Mouse (Mus musculus) left cerebral cortex, postnatal 36 days (tissue): Measurements from ENCODE around the gene Ankdd1a. TPM values are rescaled to one million over a fixed set of nuclear protein-coding genes. Genes with fewer than 3 reads are reported as not detected.

Experiments
- DNase-seq, 2 experiments: peaks; one replicate each; pipeline ENCODE4 v3.0.0; 2021 to 2022; ENCODE audit warnings: low spot score in 2 of 2, mixed read lengths in 1 of 2
- intact Hi-C: fragments of 180-260 bp; cut with DNase I; formaldehyde crosslinking; loops from one replicate; pipeline ENCODE4 v1.15.1; 2025
- total RNA-seq, 2 experiments: library from RNA; stranded (reverse); gene quantifications; 2 replicates each; pipeline ENCODE4 v1.2.3; 2021

The Ankdd1a gene
- total RNA-seq, result 1 to 10 TPM; 3.1 to 3.4 TPM

- intact Hi-C loops, result loop anchor here (5.0 to 10.0 kb wide), 2 partner anchors 145 to 312 kb away; partner anchors contain the start of gene Oaz2
- DNase-seq, result peak; percentile 58 to 63
Measured at GRCm38 (mm10) chr9:65519807-65520504, at the start of gene Ankdd1a. Gene Ankdd1a, minus strand, starts transcription at chr9:65520193.

- DNase-seq, result no peak
- intact Hi-C loops, result no loop called here
Measured at GRCm38 (mm10) chr9:65569491-65569971, 49.5 kb upstream of the Ankdd1a start.

- intact Hi-C loops, result no loop called here
- DNase-seq, result no peak
Measured at GRCm38 (mm10) chr9:65568787-65569186, 48.8 kb upstream of the Ankdd1a start.

GRCm38 (mm10) chr9:65564698-65565097, 44.7 kb upstream of the Ankdd1a start:
- intact Hi-C loops, result no loop called here
- DNase-seq, result no peak

- intact Hi-C loops, result loop anchor here (2.0 kb wide), 1 partner anchor 14 kb away; no protein-coding TSS in a partner anchor
- no peak for DNase-seq
Measured at GRCm38 (mm10) chr9:65563073-65563472, 43.1 kb upstream of the Ankdd1a start.

- DNase-seq, result peak; percentile 50 to 52
- intact Hi-C loops, result loop anchor here (2.0 kb wide), 1 partner anchor 15 kb away; no protein-coding TSS in a partner anchor
Measured at GRCm38 (mm10) chr9:65562081-65562506, 42.1 kb upstream of the Ankdd1a start.

- no peak for DNase-seq
- intact Hi-C loops, result no loop called here
Measured at GRCm38 (mm10) chr9:65561016-65561415, 41.0 kb upstream of the Ankdd1a start.

GRCm38 (mm10) chr9:65558806-65559205, 38.8 kb upstream of the Ankdd1a start:
- no peak for DNase-seq
- intact Hi-C loops, result no loop called here

GRCm38 (mm10) chr9:65556979-65557378, 37.0 kb upstream of the Ankdd1a start:
- DNase-seq, result no peak
- intact Hi-C loops, result no loop called here

- DNase-seq, result no peak
- intact Hi-C loops, result no loop called here
Measured at GRCm38 (mm10) chr9:65556349-65556748, 36.4 kb upstream of the Ankdd1a start.

- DNase-seq, result no peak
- intact Hi-C loops, result no loop called here
Measured at GRCm38 (mm10) chr9:65555621-65556020, 35.6 kb upstream of the Ankdd1a start.

- no peak for DNase-seq
- intact Hi-C loops, result no loop called here
Measured at GRCm38 (mm10) chr9:65555001-65555405, 35.0 kb upstream of the Ankdd1a start.

- DNase-seq, result no peak
- intact Hi-C loops, result no loop called here
Measured at GRCm38 (mm10) chr9:65552711-65553110, 32.7 kb upstream of the Ankdd1a start.

- DNase-seq, result no peak
- intact Hi-C loops, result no loop called here
Measured at GRCm38 (mm10) chr9:65552141-65552540, 32.1 kb upstream of the Ankdd1a start.

GRCm38 (mm10) chr9:65551035-65551434, 31.0 kb upstream of the Ankdd1a start:
- intact Hi-C loops, result no loop called here
- no peak for DNase-seq

GRCm38 (mm10) chr9:65550079-65550831, 30.3 kb upstream of the Ankdd1a start:
- intact Hi-C loops, result no loop called here

GRCm38 (mm10) chr9:65549643-65550042, 29.6 kb upstream of the Ankdd1a start:
- intact Hi-C loops, result no loop called here
- DNase-seq, result no peak

More at GRCm38 (mm10) chr9:65550079-65550831, 30.3 kb upstream of the Ankdd1a start:
- no peak for DNase-seq

GRCm38 (mm10) chr9:65549139-65549538, 29.1 kb upstream of the Ankdd1a start:
- no peak for DNase-seq
- intact Hi-C loops, result no loop called here

- intact Hi-C loops, result no loop called here
- no peak for DNase-seq
Measured at GRCm38 (mm10) chr9:65548311-65548710, 28.3 kb upstream of the Ankdd1a start.

- intact Hi-C loops, result no loop called here
- no peak for DNase-seq
Measured at GRCm38 (mm10) chr9:65547844-65548243, 27.9 kb upstream of the Ankdd1a start.

- no peak for DNase-seq
- intact Hi-C loops, result no loop called here
Measured at GRCm38 (mm10) chr9:65547111-65547510, 27.1 kb upstream of the Ankdd1a start.
